7 mouse cellular contexts compared by ENCODE assay signal in the genomic region with DNA sequence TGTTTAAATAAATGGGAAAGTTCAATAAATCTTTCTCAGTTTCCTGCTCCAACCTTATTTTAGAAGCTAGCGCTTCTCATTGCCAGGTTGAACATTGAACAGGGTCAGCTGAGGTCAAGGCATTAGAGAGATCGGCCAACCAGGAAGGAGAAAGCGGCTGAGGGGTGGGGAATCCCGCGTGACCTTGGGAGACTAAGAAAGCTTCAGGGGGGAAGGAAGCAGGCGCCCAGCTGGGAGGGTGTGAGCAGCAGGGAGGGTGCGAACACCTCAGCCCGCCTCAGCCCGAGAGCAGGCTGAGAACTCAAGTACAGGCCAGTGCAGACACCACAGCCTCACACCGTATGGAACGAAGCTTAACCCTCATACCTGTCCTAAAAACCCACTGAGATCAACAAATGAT. TPM values are rescaled to one million over a fixed set of nuclear protein-coding genes. Genes with fewer than 3 reads are reported as not detected.
DNase-seq lines count a peak whose midpoint lies in the region; ATAC-seq lines count a peak whose summit lies in the region.

No protein-coding gene starts in this region.

- H3K27ac ChIP-seq in heart, embryonic 13.5 days (replicated peaks): no peak overlapping the region
- H3K27ac ChIP-seq in forebrain, embryonic 15.5 days (replicated peaks): no peak overlapping the region

- DNase-seq in adrenal gland, postnatal 25 days: peak; percentile 61
- peak; percentile 71 to 81 for DNase-seq in kidney, postnatal 4 days
- DNase-seq in retina, postnatal 1 day: peak; percentile 40
- no peak for DNase-seq in B cell, adult 2 months

- H3K9ac ChIP-seq in heart, embryonic 13.5 days: peak overlapping the region; percentile 52; the same call in 1 of the 2 replicates
- H3K9ac ChIP-seq in forebrain, embryonic 15.5 days (replicated peaks): no peak overlapping the region

- 0 out of 2 replicates have a peak, but pooled peaks have one; percentile 46 for ATAC-seq in heart, embryonic 13.5 days (ENCODE audit: extremely low read depth, insufficient number of reproducible peaks, low FRiP score, low TSS enrichment)
- ATAC-seq in forebrain, embryonic 15.5 days (replicated peaks): no peak
- ATAC-seq in erythroid progenitor cell, adult 5-6 weeks (replicated peaks; ENCODE audit: low FRiP score, poor library complexity, severe bottlenecking): no peak

- H3K4me3 ChIP-seq in heart, embryonic 13.5 days: no peak overlapping the region
- no peak overlapping the region for H3K4me3 ChIP-seq in forebrain, embryonic 15.5 days

- H3K36me3 ChIP-seq in heart, embryonic 13.5 days: peaks cover 26% of the 10 kb centered on the region
- 0 out of 2 replicates have a peak, but pooled peaks cover 2% of the 10 kb centered on the region for H3K36me3 ChIP-seq in forebrain, embryonic 15.5 days

- 29% methylated on average over 11 of the region's 11 CpGs for WGBS in heart, embryonic 13.5 days
- 59% methylated on average over 11 of the region's 11 CpGs for WGBS in forebrain, embryonic 15.5 days

- H3K9me3 ChIP-seq in heart, embryonic 13.5 days: no peaks in the 10 kb centered on the region
- no peaks in the 10 kb centered on the region for H3K9me3 ChIP-seq in forebrain, embryonic 15.5 days

- H3K27me3 ChIP-seq in heart, embryonic 13.5 days (replicated peaks): no peaks in the 10 kb centered on the region
- H3K27me3 ChIP-seq in forebrain, embryonic 15.5 days: no peaks in the 10 kb centered on the region

- no peak overlapping the region for H3K4me2 ChIP-seq in heart, embryonic 13.5 days
- H3K4me2 ChIP-seq in forebrain, embryonic 15.5 days (replicated peaks): no peak overlapping the region

- peaks cover 37% of the 10 kb centered on the region for H3K4me1 ChIP-seq in heart, embryonic 13.5 days
- peaks cover 7% of the 10 kb centered on the region for H3K4me1 ChIP-seq in forebrain, embryonic 15.5 days

RNA-seq across cellular contexts. Expression of gene Usp12, which starts 22.8 kb away (rescaled TPM):
- 29.6 and 33.4 TPM in 2 replicates for total RNA-seq in adrenal gland, postnatal 25 days (2021)
- 11.0 and 11.1 TPM in 2 replicates for polyA plus RNA-seq in heart, embryonic 13.5 days (2015; fragmentation: Nextera tagmentation; extraction: Ambion mirVana)
- polyA plus RNA-seq in forebrain, embryonic 15.5 days (2015; fragmentation: Nextera tagmentation; extraction: Ambion mirVana): 14.9 and 16.5 TPM in 2 replicates
- 8.6 and 15.1 TPM in 2 replicates for total RNA-seq in erythroid progenitor cell, adult 5-6 weeks (2015; ENCODE audit: low replicate concordance)
- 9.2 and 10.3 TPM in 2 replicates for total RNA-seq in erythroid progenitor cell, adult 5-6 weeks (2017; ENCODE audit: low replicate concordance)

Comparison
In these comparisons a context has a peak if more than half of its experiments do, and no peak if none do; other contexts are left out.
1. DNase-seq: peak in adrenal gland, postnatal 25 days (single experiment), kidney, postnatal 4 days (2 of 2) and retina, postnatal 1 day (single experiment); none in B cell, adult 2 months (0 of 2).